Mouse (Mus musculus) C2C12 (cell line): ENCODE results near the gene Calm1.

Experiments
- CEBPB ChIP-seq: IDR thresholded peaks from one replicate; pipeline ENCODE4 v1.6.1; 2011; ENCODE audit warnings: low read depth, mild to moderate bottlenecking, control low read depth, moderate library complexity
- CTCF ChIP-seq: IDR thresholded peaks from one replicate; pipeline ENCODE4 v1.5.1; 2011; ENCODE audit not compliant: control insufficient read depth, insufficient read depth, insufficient read length
- FOSL1 ChIP-seq: IDR thresholded peaks from one replicate; pipeline ENCODE4 v1.8.0; 2011; ENCODE audit warnings: mild to moderate bottlenecking, low read length; ENCODE audit not compliant: poor library complexity, insufficient read depth, severe bottlenecking
- MAX ChIP-seq: IDR thresholded peaks from one replicate; pipeline ENCODE4 v1.6.1; 2011; ENCODE audit warnings: mild to moderate bottlenecking, control low read depth
- MYOD1 ChIP-seq: IDR thresholded peaks from one replicate; pipeline ENCODE4 v1.6.1; 2011; ENCODE audit warnings: low read depth; ENCODE audit not compliant: control insufficient read depth, insufficient read length
- MYOG ChIP-seq: IDR thresholded peaks from one replicate; pipeline ENCODE4 v1.6.1; 2011; ENCODE audit not compliant: control insufficient read depth, insufficient read length; ENCODE audit errors: extremely low read depth
- USF1 ChIP-seq: IDR thresholded peaks from one replicate; pipeline ENCODE4 v1.6.1; 2011; ENCODE audit warnings: low read depth, mild to moderate bottlenecking, control low read depth, moderate library complexity

- TF ChIP-seq CTCF (no peak), MAX (no peak), MYOD1 (no peak), USF1 (no peak), MYOG (no peak), CEBPB (no peak), FOSL1 (no peak)
Observed at GRCm38 (mm10) chr12:100206521-100206920, 7.3 kb downstream of the Calm1 start.
